Mouse (Mus musculus) G1E (cell line): Measurements from ENCODE around the gene Tpp2.

Source experiments
- CTCF ChIP-seq: IDR thresholded peaks from 2 replicates; pipeline ENCODE4 v1.5.1; 2012; ENCODE audit warnings: low read depth, low read length, inconsistent platforms, mixed read lengths
- GATA1 ChIP-seq: IDR thresholded peaks from 2 replicates; pipeline ENCODE4 v1.6.1; 2012; ENCODE audit warnings: borderline replicate concordance, low read length, inconsistent platforms, mixed read lengths
- GATA2 ChIP-seq: IDR thresholded peaks from 2 replicates; pipeline ENCODE4 v1.6.1; 2012; ENCODE audit warnings: low read depth, low read length, inconsistent platforms, borderline replicate concordance
- TAL1 ChIP-seq: conservative IDR thresholded peaks from 2 replicates; pipeline ENCODE4 v1.6.1; 2012; ENCODE audit warnings: low read depth, low read length, inconsistent platforms, mixed read lengths

DNA sequence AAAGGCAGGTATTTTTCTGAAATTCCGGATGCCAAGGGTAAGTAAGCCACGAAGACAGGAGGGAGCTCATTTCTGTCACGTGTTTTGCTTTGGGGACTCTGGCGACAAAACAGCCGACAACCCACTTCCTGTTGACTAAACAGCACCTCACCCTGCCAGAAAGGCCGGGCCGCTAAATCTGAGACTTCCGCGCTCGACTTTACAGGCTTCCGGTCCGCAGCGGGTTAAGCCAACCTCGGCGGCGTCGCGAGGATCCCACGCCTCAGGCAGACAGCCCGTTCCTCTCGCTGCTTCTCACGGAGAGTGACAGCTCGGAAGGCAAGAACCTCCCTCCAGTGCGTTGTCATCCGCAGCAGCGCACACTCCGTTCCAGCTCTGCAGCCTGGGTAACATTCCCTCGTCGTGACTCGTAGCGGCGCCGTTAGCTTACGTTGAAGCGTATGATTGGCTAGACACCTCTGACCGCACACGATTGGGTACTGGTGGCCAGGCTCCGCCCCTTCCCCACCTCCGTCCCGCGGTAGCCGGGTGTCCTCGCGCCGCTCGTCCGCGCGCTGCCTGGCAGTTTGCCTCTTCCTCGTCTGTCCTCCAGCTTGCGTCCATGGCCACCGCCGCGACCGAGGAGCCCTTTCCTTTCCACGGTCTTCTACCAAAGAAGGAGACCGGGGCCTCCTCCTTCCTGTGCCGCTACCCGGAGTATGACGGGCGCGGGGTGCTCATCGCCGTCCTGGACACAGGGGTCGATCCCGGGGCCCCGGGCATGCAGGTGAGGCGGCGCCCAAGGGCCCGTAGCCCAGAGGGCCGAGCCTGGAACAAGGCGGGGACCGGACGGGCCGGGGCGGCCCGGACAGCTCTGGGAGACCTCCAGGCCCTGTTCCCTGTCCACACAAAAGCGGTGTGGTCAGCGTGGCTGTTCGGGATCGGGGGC lies at the start of gene Tpp2:
- TF ChIP-seq CTCF (no peak), GATA1 (no peak), GATA2 (no peak), TAL1 (no peak)
